10 mouse cellular contexts compared by ENCODE assay signal in the genomic region with DNA sequence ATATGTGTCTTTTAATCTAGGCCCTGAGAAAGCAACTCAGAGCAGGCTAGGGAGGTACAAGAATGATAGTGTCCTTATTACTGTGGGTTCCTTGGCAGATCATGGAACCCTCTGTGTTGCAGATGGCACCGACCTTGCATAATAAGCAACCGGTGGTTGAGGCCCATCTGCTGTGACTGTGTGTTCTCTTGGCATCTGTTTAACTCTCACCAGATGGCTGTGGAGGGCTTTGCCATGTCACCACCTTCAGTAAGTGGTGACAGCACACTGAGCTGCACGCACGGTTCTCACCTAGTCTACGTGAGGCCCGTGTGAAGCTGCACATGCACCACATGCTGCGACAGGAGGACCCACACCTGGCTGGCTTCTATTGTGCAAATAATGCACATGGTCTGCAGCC. TPM values are rescaled to one million over a fixed set of nuclear protein-coding genes. Genes with fewer than 3 reads are reported as not detected.
DNase-seq lines count a peak whose midpoint lies in the region; ATAC-seq and TF ChIP-seq lines count a peak whose summit lies in the region.
"Had no signal": no experiment of that assay in that cellular context is flagged by ENCODE, and none has a peak within 500 bp of the region (broad histone marks: within the 10 kb centered on the region; RNA-seq: fewer than 3 reads in every experiment).

No protein-coding gene starts in this region.

- no peak for TF ChIP-seq CTCF in liver, postnatal 0 days (IDR thresholded peaks at IDR 0.05; ENCODE audit: low read depth)

- intact Hi-C loops in left cerebral cortex, postnatal 36 days (cut with DNase I), result no loop called here

- 59% methylated on average over 7 of the region's 7 CpGs for WGBS in hindbrain, embryonic 15.5 days
- WGBS in hindbrain, embryonic 12.5 days, result 78% methylated on average over 7 of the region's 7 CpGs
- WGBS in embryonic facial prominence, embryonic 14.5 days, result 89% methylated on average over 7 of the region's 7 CpGs
- 77% methylated on average over 7 of the region's 7 CpGs for WGBS in liver, postnatal 0 days (ENCODE audit: insufficient replicate concordance)
- whole genome bisulfite sequencing in heart, embryonic 12.5 days, result 64% methylated on average over 7 of the region's 7 CpGs

- peak; percentile 54 for ATAC-seq in hindbrain, embryonic 15.5 days (ENCODE audit: low FRiP score, low read depth)
- ATAC-seq in hindbrain, embryonic 12.5 days (ENCODE audit: low FRiP score), result no peak
- ATAC-seq in embryonic facial prominence, embryonic 14.5 days (ENCODE audit: low read depth), result 0 out of 2 replicates have a peak, but pooled peaks have one; percentile 26
- ATAC-seq in liver, postnatal 0 days, result no peak
- no peak for ATAC-seq in heart, embryonic 12.5 days (ENCODE audit: insufficient number of reproducible peaks, low FRiP score)

- H3K4me1 ChIP-seq in hindbrain, embryonic 15.5 days (replicated peaks), result no peaks in the 10 kb centered on the region
- no peaks in the 10 kb centered on the region for H3K4me1 ChIP-seq in hindbrain, embryonic 12.5 days
- no peaks in the 10 kb centered on the region for H3K4me1 ChIP-seq in embryonic facial prominence, embryonic 14.5 days (ENCODE audit: control insufficient read depth, insufficient read depth, low read length)
- no peaks in the 10 kb centered on the region for H3K4me1 ChIP-seq in liver, postnatal 0 days (ENCODE audit: insufficient read depth)
- no peaks in the 10 kb centered on the region for H3K4me1 ChIP-seq in heart, embryonic 12.5 days (replicated peaks)
- H3K4me1 ChIP-seq: limb, embryonic 10.5 days had no signal

- no peak overlapping the region for H3K9ac ChIP-seq in hindbrain, embryonic 15.5 days
- no peak overlapping the region for H3K9ac ChIP-seq in hindbrain, embryonic 12.5 days
- no peak overlapping the region for H3K9ac ChIP-seq in embryonic facial prominence, embryonic 14.5 days (ENCODE audit: low read depth, low read length)
- no peak overlapping the region for H3K9ac ChIP-seq in liver, postnatal 0 days (replicated peaks)
- no peak overlapping the region for H3K9ac ChIP-seq in heart, embryonic 12.5 days

- H3K9me3 ChIP-seq in hindbrain, embryonic 15.5 days, result no peaks in the 10 kb centered on the region
- no peaks in the 10 kb centered on the region; the same call in 1 of the 2 replicates for H3K9me3 ChIP-seq in hindbrain, embryonic 12.5 days (replicated peaks)
- 0 out of 2 replicates have a peak, but pooled peaks cover 3% of the 10 kb centered on the region for H3K9me3 ChIP-seq in embryonic facial prominence, embryonic 14.5 days (ENCODE audit: control insufficient read depth, low read length)
- H3K9me3 ChIP-seq in liver, postnatal 0 days (ENCODE audit: low read length), result peaks cover 7% of the 10 kb centered on the region; the same call in 1 of the 2 replicates
- peaks cover 7% of the 10 kb centered on the region for H3K9me3 ChIP-seq in heart, embryonic 12.5 days (replicated peaks)
- H3K9me3 ChIP-seq: limb, embryonic 10.5 days had no signal

- no peak overlapping the region for H3K27ac ChIP-seq in hindbrain, embryonic 15.5 days (replicated peaks)
- H3K27ac ChIP-seq in hindbrain, embryonic 12.5 days, result no peak overlapping the region
- no peak overlapping the region for H3K27ac ChIP-seq in embryonic facial prominence, embryonic 14.5 days (replicated peaks; ENCODE audit: low read depth, low read length)
- no peak overlapping the region for H3K27ac ChIP-seq in liver, postnatal 0 days (ENCODE audit: low read depth)
- H3K27ac ChIP-seq in heart, embryonic 12.5 days (ENCODE audit: poor library complexity, severe bottlenecking), result no peak overlapping the region
- H3K27ac ChIP-seq: limb, embryonic 10.5 days had no signal

- H3K4me2 ChIP-seq in hindbrain, embryonic 15.5 days, result no peak overlapping the region
- no peak overlapping the region for H3K4me2 ChIP-seq in hindbrain, embryonic 12.5 days (replicated peaks)
- H3K4me2 ChIP-seq in embryonic facial prominence, embryonic 14.5 days (ENCODE audit: low read depth, low read length), result no peak overlapping the region
- no peak overlapping the region for H3K4me2 ChIP-seq in liver, postnatal 0 days (ENCODE audit: low read depth, low read length)
- no peak overlapping the region for H3K4me2 ChIP-seq in heart, embryonic 12.5 days

- peak; percentile 97 for DNase-seq in cerebellum, adult 11-12 months
- DNase-seq in embryonic facial prominence, embryonic 14.5 days (ENCODE audit: low spot score), result peak; percentile 26
- DNase-seq in left cerebral cortex, postnatal 36 days (ENCODE audit: low spot score in 2 of 2), result peak; percentile 15 to 30
- DNase-seq in gastrocnemius, adult 18-20 months (ENCODE audit: low spot score), result no peak
- no peak for DNase-seq in liver, postnatal 0 days
- DNase-seq: kidney, adult 11 months had no signal

- H3K4me3 ChIP-seq in hindbrain, embryonic 15.5 days, result no peak overlapping the region
- H3K4me3 ChIP-seq in hindbrain, embryonic 12.5 days, result no peak overlapping the region
- H3K4me3 ChIP-seq in embryonic facial prominence, embryonic 14.5 days (ENCODE audit: low read depth, low read length), result no peak overlapping the region
- H3K4me3 ChIP-seq in liver, postnatal 0 days (ENCODE audit: low read depth, low read length), result no peak overlapping the region
- no peak overlapping the region for H3K4me3 ChIP-seq in heart, embryonic 12.5 days
- H3K4me3 ChIP-seq: limb, embryonic 10.5 days had no signal

- H3K36me3 ChIP-seq in hindbrain, embryonic 15.5 days, result no peaks in the 10 kb centered on the region
- H3K36me3 ChIP-seq in hindbrain, embryonic 12.5 days, result no peaks in the 10 kb centered on the region
- no peaks in the 10 kb centered on the region for H3K36me3 ChIP-seq in embryonic facial prominence, embryonic 14.5 days (ENCODE audit: control insufficient read depth, insufficient read depth, low read length)
- no peaks in the 10 kb centered on the region for H3K36me3 ChIP-seq in liver, postnatal 0 days (replicated peaks; ENCODE audit: insufficient read depth, low read length)
- H3K36me3 ChIP-seq in heart, embryonic 12.5 days, result no peaks in the 10 kb centered on the region
- H3K36me3 ChIP-seq: limb, embryonic 10.5 days had no signal

- H3K27me3 ChIP-seq in hindbrain, embryonic 15.5 days, result no peaks in the 10 kb centered on the region
- H3K27me3 ChIP-seq in hindbrain, embryonic 12.5 days, result no peaks in the 10 kb centered on the region
- H3K27me3 ChIP-seq in embryonic facial prominence, embryonic 14.5 days (replicated peaks; ENCODE audit: control insufficient read depth, insufficient read depth, low read length), result no peaks in the 10 kb centered on the region
- no peaks in the 10 kb centered on the region for H3K27me3 ChIP-seq in liver, postnatal 0 days (ENCODE audit: insufficient read depth, low read length)
- no peaks in the 10 kb centered on the region for H3K27me3 ChIP-seq in heart, embryonic 12.5 days (replicated peaks)

- TF ChIP-seq EP300 in liver, postnatal 0 days (IDR thresholded peaks at IDR 0.05; ENCODE audit: low read depth), result no peak

RNA-seq across cellular contexts. Expression of a gene that starts 14.0 kb away (rescaled TPM):
- polyA plus RNA-seq in hindbrain, embryonic 15.5 days (2015; fragmentation: Nextera tagmentation; extraction: Ambion mirVana), result 4.9 and 6.3 TPM in 2 replicates
- polyA plus RNA-seq in hindbrain, embryonic 12.5 days (2016; fragmentation: Nextera tagmentation; extraction: Ambion mirVana), result 1.2 and 1.7 TPM in 2 replicates
- polyA plus RNA-seq in embryonic facial prominence, embryonic 14.5 days (2014; fragmentation: Nextera tagmentation; extraction: Ambion mirVana), result 0.45 and 1.2 TPM in 2 replicates
- total RNA-seq in left cerebral cortex, postnatal 36 days (2021), result 10 to 100 TPM; 19.5 to 19.9 TPM
- total RNA-seq in gastrocnemius, adult 18-20 months (2021), result not detected
- polyA plus RNA-seq in liver, postnatal 0 days (2015; fragmentation: Nextera tagmentation; extraction: Ambion mirVana), result 0.02 TPM in 1 of 2 replicates, not detected in the other
- 0.05 TPM in 1 of 2 replicates, not detected in the other for polyA plus RNA-seq in heart, embryonic 12.5 days (2016; fragmentation: Nextera tagmentation; extraction: Ambion mirVana)

RNA-seq across cellular contexts. Expression of a gene that starts 49.4 kb away (rescaled TPM):
- polyA plus RNA-seq in hindbrain, embryonic 15.5 days (2015; fragmentation: Nextera tagmentation; extraction: Ambion mirVana), result 1.7 and 3.8 TPM in 2 replicates
- 3.0 and 3.2 TPM in 2 replicates for polyA plus RNA-seq in hindbrain, embryonic 12.5 days (2016; fragmentation: Nextera tagmentation; extraction: Ambion mirVana)
- polyA plus RNA-seq in embryonic facial prominence, embryonic 14.5 days (2014; fragmentation: Nextera tagmentation; extraction: Ambion mirVana), result 25.4 and 40.9 TPM in 2 replicates
- total RNA-seq in left cerebral cortex, postnatal 36 days (2021), result 1 to 10 TPM; 1.2 to 2.7 TPM
- total RNA-seq in gastrocnemius, adult 18-20 months (2021), result 1,000 to 10,000 TPM in 1 of 2 experiments, 100 to 1,000 TPM in 1; 908 to 1,105 TPM
- polyA plus RNA-seq in liver, postnatal 0 days (2015; fragmentation: Nextera tagmentation; extraction: Ambion mirVana), result 1.9 TPM in 1 of 2 replicates, not detected in the other
- polyA plus RNA-seq in heart, embryonic 12.5 days (2016; fragmentation: Nextera tagmentation; extraction: Ambion mirVana), result 626 and 648 TPM in 2 replicates

RNA-seq across cellular contexts. Expression of a gene that starts 57.6 kb away (rescaled TPM):
- 2.3 and 2.4 TPM in 2 replicates for polyA plus RNA-seq in hindbrain, embryonic 15.5 days (2015; fragmentation: Nextera tagmentation; extraction: Ambion mirVana)
- 1.6 TPM in 2 replicates for polyA plus RNA-seq in hindbrain, embryonic 12.5 days (2016; fragmentation: Nextera tagmentation; extraction: Ambion mirVana)
- polyA plus RNA-seq in embryonic facial prominence, embryonic 14.5 days (2014; fragmentation: Nextera tagmentation; extraction: Ambion mirVana), result 1.8 and 2.1 TPM in 2 replicates
- total RNA-seq in left cerebral cortex, postnatal 36 days (2021), result 1 to 10 TPM; 1.2 to 2.4 TPM
- under 1 TPM; 0.55 to 0.73 TPM for total RNA-seq in gastrocnemius, adult 18-20 months (2021)
- polyA plus RNA-seq in liver, postnatal 0 days (2015; fragmentation: Nextera tagmentation; extraction: Ambion mirVana), result 0.06 and 0.07 TPM in 2 replicates
- polyA plus RNA-seq in heart, embryonic 12.5 days (2016; fragmentation: Nextera tagmentation; extraction: Ambion mirVana), result 1.5 and 2.1 TPM in 2 replicates

Comparison
In these comparisons a context has a peak if more than half of its experiments do, and no peak if none do; other contexts are left out.
1. ATAC-seq: peak in hindbrain, embryonic 15.5 days (single experiment) and embryonic facial prominence, embryonic 14.5 days (single experiment); none in hindbrain, embryonic 12.5 days (single experiment), liver, postnatal 0 days (single experiment) and heart, embryonic 12.5 days (single experiment).
2. DNase-seq: peak in cerebellum, adult 11-12 months (single experiment), embryonic facial prominence, embryonic 14.5 days (single experiment) and left cerebral cortex, postnatal 36 days (2 of 2); none in gastrocnemius, adult 18-20 months (single experiment) and liver, postnatal 0 days (single experiment).
3. RNA of a gene that starts 49.4 kb away (polyA plus RNA-seq): 626 to 648 TPM in heart, embryonic 12.5 days; 25.4 to 40.9 TPM in embryonic facial prominence, embryonic 14.5 days, 3.0 to 3.2 TPM in hindbrain, embryonic 12.5 days, 1.7 to 3.8 TPM in hindbrain, embryonic 15.5 days and 1.9 TPM in liver, postnatal 0 days; every median in the first group is over 10 times any median in the second.